Mouse (Mus musculus) spleen, postnatal 36 days (tissue): Measurements from ENCODE around the gene Gtf2f2.

Experiments
- DNase-seq, 2 experiments: peaks; one replicate each; pipeline ENCODE4 v3.0.0; 2022; ENCODE audit warnings: low spot score in 2 of 2, mixed read lengths in 1 of 2

The Gtf2f2 gene

DNA sequence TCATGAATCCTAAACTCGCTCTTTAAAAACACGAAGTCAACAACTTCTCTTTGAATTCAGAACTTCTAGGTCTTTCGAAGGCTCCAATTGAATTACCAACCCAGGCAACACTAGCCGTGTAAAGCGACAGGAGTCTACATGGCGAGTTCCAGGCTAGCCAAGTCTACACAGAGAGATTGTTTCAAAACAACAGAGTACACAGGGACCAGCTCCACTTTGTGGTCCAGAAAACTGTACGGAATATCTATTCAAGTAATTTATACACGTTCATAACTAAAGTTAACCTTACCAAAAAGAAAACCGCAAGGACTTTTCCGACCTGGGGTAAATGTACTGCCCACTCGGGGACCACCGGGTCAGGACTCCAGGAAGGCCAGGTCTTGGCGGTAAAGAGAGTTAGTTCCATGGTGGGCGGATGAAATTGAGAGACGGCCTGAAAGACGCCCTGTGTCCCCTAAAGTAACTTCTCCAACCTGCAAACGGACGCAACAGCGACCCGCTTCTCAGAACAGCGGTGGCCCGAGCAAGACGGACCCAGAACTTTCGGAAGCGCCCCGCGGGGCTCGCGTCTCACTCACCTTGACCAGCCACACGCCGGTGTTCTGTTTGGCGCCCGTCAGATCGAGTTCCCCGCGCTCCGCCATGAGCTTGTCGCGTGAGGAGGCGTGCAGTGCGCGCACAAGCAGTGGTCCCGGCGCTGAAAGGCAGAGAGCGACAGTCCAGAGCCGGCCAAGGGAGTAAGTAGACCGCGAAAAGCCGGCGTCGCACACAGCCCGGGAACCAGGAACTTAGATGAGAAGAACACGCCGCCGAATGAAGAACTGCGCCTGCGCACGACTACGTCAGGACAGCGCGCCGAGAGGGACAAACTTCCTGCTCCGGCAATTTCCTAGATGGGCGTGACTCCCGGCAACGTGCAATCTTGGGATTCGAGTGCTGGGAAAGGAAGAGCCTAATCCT, at the start of gene Gtf2f2:
Gtf2f2 (minus strand) TSS at position 764 of the 960 bp plus-strand sequence.
- DNase-seq = peak; percentile 85 to 90

DNA sequence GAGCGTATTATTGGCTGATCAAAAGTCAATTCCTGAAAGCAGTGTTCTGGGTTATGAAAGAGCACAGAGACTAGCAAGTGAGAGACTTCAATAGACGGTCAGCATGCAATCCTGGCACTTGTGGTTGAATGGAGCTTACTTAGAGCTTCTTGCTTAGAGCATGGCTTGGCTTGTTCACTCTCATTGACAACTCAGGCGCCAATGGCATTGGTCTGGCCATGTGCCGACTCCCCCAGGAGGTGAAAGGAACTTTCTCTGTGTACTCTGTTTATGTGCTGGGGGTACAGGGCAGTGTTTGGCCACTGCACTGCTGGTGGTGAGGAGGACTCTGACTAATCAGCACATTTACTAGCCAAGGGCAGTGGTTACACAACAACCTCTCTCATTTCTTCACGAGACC, 48.8 kb upstream of the Gtf2f2 start:
- DNase-seq = no peak

GRCm38 (mm10) chr14:76053726-76054125, 43.1 kb upstream of the Gtf2f2 start:
- no peak for DNase-seq

GRCm38 (mm10) chr14:76051966-76052365, 41.3 kb upstream of the Gtf2f2 start:
- no peak for DNase-seq

- DNase-seq = no peak
Observed at GRCm38 (mm10) chr14:76045767-76046166, 35.1 kb upstream of the Gtf2f2 start.

DNA sequence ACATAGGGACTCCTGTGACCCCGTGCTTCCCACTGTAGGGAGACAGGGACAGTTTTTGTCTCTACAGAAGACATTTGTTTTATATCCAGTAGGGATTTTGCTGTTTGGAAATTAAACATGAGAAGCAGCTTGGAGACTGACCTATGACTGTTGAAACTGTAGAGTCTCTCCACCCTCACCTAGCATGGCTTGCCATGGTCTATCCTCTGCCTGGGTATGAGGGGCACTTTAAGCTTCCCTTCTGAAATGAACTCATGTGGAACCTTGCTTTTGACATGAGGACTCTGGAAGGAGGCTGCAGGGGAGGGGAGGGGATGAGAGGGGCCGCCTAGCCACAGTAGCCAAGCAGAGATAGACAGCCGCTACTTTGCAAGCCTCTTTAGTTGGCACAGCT, 33.5 kb upstream of the Gtf2f2 start:
- DNase-seq = no peak

- no peak for DNase-seq
Observed at GRCm38 (mm10) chr14:76043251-76044163, 32.8 kb upstream of the Gtf2f2 start.

GRCm38 (mm10) chr14:76033221-76033637, 22.6 kb upstream of the Gtf2f2 start:
- no peak for DNase-seq

DNA sequence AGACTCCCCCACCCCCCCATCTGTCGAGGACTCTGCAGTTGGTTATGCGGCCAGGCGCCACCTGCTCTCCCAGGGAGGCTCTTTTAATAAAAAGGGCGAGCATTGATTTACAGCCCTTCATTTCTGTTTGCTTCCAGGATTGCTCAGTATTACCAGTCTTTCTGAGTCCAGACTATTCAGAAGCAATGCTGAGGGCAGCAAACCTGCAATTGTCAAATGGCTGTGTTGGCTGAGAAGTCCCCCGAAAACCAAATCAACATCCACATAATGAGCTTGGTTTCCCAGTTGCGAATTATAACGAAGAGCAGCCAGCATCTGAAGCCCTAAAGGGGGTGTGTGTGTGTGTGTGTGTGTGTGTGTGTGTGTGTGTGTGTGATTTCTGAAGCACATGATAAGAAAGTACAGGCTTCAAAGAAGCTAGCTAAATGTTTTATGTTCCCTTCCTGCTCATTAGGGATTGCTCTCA, 22.0 kb upstream of the Gtf2f2 start:
- no peak for DNase-seq

GRCm38 (mm10) chr14:76031117-76031842, 20.6 kb upstream of the Gtf2f2 start:
- no peak for DNase-seq

DNA sequence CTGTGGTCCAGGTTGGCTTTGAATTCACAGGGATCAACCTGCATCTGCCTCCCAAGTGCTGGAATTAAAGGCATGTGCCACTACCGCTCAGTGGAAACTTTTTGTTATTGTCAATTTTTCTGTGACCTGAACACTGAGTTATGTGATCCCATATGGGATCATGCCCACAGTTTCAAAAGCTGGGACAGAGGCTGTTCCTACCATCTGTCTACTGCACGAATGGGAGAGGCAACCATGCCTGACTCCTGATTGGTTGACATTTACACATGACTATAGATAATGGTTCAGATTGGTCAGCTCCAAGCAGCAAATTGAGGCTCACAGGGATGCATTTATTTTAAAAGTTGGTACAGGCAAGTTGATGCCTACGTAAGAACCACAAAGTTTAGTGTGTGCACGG, 14.0 kb upstream of the Gtf2f2 start:
- DNase-seq = no peak

DNA sequence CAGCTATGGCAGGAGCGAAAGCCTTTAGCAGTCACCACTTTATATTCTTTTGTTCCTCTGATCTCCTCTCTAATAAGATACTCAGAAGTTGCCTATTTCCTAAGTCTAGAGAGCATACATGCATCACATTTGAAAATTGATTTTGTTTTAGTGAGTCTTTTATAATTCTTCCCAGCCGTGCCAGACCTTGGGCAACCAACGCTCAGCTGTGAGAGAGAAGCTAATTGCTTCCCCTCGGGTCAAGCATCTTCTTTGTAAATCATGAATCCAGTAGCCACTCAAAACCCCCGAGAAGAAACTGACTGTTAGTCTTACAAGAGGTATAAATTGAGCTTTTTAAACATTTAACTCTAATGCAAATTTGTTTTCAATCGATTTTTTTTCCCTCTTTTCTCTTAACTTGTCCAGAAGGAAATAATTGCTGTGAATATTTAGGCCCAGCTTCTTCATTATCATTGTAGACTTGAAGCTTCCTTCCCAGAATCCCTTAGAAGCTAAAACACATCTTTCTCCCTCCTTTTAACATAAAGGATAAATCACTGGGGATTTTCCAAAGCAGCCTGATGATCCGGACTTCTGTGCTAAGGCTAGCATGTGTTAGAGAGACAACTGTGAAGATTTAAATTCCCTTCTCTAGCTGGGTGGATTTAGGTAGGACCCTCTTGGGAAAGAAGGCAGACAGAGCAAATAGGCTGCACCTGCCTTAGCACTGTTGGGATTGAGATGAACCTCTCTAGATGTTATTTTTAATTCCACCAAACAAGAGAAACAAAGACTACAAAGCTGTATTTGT, 10.5 kb upstream of the Gtf2f2 start:
- no peak for DNase-seq

DNA sequence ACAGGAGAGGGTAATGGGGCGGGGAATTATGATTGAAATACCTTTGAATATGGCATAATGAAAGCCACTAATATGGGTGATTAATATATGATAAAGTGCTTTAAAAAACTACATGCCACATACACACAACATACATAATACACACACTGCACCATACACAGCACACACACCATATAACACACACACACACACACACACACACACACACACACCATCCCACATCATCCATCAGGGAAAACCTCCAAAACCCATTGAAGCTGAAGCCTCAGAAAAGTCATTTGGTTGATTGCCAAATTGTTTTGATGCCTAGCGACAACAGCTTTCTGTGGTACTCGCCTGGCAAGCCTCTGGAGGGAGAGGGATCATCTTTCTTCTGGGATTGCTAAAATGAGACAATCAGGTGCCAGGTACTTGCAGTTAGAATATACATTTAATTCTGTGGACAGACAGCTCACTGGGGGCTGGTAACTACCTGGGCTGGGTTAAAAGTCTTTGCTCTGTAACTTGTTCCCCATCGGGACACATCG, 9.7 kb upstream of the Gtf2f2 start:
- DNase-seq = no peak

DNA sequence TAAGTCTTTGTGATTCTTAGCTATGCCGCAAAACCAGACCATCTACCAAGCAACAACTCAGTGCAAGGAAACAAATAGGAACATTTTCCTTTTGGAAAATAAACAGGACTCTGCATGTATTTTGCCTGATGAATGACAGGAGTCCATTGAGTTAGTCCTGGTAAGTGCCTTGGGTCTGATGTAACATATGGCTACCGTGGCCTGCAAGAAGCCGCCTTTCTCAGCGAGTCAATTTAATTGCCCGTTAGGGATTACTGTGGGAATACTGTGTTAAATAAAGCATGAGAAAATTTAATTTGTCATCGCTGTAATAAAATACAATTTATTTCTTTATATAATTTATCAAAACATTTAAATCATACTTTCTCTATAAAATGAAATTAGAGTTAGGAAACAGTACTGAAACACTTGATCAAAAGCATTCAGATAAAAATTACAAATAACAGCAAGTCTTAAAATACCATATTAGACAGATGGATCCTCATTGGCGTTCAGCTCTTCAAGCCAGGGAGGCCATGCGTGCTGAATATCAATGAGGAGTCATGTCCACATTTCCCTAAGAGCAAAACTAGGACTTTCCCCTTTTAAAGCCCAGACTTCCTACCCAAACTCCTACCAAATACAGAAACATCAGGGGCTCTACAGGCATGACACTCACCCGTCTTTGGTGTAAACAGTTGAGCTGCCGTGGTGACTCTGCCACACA, 7.3 kb upstream of the Gtf2f2 start:
- no peak for DNase-seq

DNA sequence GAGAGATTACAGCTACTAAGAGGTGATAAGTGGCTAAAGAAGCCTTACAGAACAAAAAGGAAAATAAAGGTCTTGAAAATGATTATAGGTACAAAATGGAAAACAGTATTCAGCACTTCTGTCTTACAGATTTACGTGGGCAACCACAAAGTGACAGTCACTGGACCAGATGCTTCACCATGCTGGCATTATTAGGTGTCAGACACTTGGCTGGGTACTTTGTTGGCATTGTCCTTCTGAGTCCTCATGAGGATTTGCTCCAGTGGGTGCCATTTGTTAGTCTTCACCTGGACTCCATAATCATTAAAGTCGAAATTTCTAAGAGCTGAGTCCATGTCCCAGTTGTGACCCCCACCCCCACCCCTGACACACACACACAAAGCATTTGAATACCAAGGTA, 3.7 kb upstream of the Gtf2f2 start:
- DNase-seq = no peak

DNA sequence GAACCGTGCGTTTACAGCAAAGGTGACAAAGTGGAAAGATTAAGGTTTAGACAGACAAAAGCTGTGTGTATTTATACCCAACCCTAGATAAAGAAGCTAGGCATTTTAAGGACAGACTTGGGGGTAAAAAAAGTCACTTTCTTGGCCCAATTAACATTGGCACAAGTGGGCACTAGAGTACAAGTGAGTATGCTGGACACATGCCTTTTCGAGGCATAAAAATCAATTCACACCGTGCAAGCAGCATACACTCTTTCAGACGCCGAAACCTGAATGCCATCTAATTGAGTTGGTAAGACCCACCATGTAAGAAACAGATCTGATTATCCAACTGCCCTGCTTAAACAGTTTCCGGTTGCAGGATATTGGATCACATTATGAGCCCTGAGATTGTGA, 395 bp upstream of the Gtf2f2 start:
- no peak for DNase-seq

DNA sequence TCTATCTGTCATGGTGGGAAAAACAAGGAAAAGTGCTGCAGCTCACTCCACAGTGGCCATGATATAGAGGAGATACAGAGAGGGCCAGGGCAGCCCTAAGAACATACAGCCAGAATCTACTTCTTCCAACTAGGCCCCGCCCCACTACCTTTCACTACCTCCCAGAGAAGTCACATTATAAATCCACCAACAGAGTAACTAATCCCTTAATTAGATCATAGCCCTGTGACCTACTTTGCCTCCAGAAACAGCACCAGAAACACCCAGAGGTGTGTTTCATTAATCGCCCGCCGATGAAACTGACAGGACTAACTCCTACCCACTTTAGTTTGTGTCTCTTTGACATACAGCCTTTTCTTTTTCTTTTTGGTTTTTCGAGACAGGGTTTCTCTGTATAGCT, 1.5 kb downstream of the Gtf2f2 start:
- no peak for DNase-seq

DNA sequence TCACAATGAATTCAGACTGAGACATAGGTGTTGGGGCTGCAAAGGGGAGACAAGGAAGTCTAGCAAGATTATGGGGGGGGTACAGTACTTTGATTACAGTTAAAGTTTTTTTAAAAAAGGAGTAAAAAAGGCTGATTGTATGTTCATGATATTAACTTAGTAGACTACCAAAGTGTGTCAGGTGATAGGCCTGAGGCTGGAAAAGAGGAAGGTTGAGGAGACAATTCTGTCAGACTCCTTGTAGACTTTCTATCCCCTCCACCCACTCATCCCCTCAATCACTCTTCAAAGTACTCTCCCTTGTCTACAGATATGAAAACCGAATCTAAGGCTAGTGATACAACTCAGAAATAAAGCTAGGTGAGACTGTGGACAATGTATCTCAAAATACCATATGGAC, 2.5 kb downstream of the Gtf2f2 start:
- DNase-seq = no peak

DNA sequence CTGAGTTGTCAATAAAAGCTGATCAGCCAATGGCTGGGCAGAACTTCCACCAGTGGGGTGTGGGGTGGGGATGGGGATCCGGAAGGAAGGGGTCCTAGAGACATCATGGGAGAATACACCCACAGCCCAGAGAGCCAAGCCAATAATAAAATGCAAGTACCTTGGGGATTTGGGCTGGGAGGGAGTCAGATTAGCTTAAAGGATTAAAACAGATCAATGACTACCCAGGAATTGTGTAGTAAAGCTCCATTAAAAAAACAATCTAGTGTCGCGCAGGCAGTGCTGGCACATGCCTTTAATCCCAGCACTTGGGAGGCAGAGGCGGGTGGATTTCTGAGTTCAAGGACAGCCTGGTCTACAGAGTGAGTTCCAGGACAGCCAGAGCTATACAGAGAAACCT, 5.7 kb downstream of the Gtf2f2 start:
- no peak for DNase-seq

DNA sequence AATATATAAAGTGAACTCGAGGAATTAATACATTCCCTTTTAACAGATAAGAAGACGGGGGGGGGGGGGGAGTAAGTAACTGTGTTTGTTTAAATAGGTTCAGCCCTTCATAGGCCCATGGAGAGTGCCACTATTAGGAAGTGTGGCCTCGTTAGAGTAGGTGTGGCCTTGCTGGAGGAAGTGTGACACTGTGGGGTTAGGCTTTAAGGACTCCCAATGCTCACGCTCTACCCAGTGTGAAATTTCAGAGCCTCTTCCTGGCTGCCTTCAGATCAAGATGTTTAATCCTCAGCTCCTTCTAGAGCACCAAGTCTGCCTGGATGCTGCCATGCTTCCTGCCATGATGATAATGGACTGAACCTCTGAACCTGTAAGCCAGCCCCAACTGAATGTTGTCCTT, 8.9 kb downstream of the Gtf2f2 start:
- DNase-seq = peak; percentile 2 to 16
